Mouse (Mus musculus) thymus, postnatal 4 days (tissue): ENCODE data around the gene Gm11032.
"Not testable (repeated sequence)": the region's sequence is repeated elsewhere in the genome, so short reads cannot be mapped to it uniquely, and the experiment has no call there.

ENCODE experiments used
- DNase-seq: peaks from one replicate; pipeline ENCODE4 v3.0.0; 2021

The Gm11032 gene

DNA sequence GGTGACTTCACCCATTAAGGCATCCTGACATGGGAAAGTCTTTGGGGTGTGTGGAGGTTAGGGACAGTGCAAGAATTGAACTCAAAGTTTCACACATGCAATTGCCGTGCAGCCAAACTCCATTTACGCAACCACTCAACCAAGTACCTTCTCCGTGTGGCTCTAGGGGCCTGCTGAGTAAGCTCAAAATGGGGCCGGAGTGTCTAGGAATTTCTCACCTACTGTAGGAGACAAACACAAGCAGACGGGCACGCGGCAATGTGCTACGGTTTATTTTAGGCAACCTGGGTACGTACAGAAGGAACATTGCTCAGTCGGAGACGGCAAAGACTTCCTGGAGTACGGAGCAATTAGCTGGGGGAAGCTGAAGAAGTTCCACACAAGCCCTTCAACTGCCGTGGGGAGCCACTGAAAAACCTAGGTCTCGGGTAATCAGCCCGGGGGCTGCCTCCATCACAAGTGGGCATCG, at the start of gene Gm11032:
Gm11032 (plus strand) TSS at position 51 of the 469 bp plus-strand sequence.
- no peak for DNase-seq

DNA sequence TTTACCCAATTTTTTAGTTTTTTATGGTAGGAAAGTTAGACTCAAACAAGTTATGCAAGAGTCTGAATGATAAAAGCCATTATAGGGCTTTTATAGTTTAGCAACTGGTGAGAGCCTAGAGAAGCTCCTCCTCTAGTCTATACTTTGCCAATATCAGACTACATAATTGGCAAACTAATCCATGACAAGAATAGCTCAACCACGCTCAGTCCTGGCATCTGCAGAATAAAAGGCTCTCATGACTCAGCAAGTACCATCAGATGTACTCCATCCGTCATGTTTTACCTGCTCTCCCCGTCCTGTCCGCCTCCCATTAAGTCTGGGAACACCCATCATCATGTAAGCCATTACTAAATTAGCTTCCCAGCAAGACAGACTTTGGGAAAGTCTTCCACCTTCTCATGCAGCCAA, 48.4 kb upstream of the Gm11032 start:
- DNase-seq = no peak

DNA sequence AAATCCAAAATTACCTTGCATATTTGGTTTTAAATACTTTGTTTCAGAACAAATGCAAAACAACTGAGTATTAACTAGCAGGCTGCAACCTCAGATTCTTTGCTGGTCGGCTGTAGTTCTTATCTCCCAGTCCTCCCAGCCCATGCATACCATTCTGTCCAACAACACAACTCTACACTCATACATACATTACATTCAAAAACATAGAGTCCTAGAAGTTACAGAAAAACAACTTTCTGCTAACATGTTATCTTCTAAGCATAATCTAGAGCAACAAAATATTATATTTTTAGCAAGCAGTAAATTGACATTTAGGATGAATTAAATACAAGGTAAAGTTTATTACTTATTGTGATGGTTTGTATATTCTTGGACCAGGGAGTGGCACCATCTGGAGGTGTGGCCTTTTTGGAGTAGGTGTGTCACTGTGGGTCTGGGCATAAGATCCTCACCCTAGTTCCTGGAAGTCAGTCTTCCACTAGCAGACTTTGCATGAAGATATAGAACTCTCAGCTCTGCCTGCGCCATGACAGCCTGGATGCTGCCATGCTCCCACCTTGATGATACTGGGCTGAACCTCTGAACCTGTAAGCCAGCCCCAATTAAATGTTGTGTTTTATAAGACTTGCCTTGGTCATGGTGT, 43.7 kb upstream of the Gm11032 start:
- not testable (repeated sequence) for DNase-seq

DNA sequence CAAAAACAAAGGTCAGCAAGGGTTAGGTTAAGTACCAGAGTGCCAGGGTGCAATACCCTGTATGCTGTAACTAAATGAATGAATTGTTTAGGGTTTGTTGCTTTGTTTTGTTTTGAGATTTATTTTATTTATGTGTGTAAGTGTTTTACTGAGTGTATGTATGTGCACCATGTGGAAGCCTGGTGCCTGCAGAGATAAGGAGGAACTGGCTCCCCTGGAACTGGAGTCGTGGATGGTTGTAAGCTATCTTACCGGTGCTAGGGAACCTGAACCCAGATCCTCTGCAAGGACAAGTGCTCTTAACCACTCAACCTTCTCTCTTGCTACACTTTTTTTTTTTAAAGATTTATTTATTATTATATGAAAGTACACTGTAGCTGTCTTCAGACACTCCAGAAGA, 42.8 kb upstream of the Gm11032 start:
- DNase-seq = no peak

DNA sequence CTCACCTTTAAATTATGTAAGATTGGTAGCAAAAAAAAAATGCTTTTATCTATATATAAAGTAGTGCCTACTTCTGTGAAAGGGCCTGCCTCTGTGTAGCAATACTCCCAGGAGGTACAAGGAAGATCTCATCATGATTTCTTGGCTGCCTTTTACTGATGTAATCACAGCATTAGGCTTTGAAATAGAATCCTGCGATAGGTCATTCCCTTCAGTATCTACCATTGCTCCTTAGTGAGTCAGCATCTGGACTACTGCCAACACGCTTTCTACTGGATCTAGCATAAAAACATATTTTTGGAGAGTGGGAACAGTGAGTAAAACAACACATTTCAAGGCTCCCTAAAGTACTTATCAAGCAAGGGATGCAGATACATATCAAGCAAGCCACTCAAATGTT, 41.2 kb upstream of the Gm11032 start:
- no peak for DNase-seq

DNA sequence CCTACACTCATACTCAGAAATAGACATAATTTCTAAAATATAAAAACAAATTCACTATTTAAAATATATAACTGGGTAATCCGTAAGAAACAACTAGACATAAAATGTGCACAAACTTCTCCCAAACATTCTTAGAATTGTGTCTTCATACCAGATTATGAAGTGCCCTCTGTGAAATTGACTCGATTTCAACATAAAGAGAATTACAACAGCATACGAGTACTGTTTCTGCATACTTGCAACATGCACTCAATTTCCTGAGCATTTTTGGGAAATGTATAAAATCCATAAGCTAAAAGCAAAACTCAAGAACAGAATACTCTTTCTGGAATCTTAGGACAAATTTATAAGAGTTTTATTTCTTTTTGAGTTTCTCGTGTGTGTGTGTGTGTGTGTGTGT, 28.1 kb upstream of the Gm11032 start:
- no peak for DNase-seq

DNA sequence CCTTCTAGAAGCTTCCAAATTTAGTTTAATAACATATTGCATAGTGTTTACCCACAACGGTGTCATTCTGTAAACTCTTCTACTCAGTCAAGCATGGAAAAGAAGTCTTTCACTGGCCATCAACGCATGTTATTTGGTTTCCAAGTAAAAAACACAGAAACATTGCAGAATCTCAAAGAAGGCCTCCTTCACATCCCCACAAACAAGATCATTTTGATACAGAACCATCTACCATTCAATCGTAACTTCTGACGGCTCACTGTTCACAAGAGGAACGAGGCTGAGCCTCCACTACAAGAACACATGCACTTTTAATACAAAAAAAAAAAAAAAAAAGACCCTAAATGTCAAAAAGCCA, 26.4 kb upstream of the Gm11032 start:
- no peak for DNase-seq

DNA sequence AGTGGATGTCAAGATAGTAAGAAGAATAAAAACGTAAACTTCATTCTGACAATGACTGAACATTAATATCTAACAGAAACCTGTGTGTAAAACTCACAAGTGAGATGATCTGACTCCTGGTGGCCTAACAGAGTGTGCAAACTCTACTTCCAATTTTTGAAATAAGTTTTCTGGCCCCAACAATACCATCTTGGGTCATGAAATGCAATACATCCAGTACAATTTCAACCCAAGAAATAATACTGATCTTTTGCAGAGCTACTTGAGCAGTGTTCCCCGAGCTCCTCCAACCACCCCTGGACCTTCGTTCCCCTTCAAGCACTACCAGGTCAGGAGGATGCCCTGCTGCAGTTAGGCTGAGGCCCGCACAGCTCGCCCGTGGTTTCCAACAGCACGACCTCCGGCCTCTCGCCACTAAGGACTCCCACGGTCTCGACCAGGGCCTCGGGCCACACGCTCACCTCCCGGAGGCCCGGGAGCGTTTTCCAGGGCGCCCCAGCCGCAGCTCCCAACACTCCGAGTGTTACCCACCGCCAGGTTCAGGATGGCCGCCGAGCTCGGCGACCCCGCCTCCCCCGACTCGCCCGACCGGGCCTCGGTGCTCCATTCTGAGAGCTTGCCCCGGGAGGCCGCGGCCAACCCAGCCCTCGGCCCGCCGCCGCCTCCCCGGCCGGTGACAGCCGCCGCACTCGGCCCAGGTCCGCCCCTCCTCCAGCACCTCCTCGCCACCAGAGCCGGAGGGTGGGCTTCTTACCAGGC, 25.8 kb upstream of the Gm11032 start:
- DNase-seq = no peak

DNA sequence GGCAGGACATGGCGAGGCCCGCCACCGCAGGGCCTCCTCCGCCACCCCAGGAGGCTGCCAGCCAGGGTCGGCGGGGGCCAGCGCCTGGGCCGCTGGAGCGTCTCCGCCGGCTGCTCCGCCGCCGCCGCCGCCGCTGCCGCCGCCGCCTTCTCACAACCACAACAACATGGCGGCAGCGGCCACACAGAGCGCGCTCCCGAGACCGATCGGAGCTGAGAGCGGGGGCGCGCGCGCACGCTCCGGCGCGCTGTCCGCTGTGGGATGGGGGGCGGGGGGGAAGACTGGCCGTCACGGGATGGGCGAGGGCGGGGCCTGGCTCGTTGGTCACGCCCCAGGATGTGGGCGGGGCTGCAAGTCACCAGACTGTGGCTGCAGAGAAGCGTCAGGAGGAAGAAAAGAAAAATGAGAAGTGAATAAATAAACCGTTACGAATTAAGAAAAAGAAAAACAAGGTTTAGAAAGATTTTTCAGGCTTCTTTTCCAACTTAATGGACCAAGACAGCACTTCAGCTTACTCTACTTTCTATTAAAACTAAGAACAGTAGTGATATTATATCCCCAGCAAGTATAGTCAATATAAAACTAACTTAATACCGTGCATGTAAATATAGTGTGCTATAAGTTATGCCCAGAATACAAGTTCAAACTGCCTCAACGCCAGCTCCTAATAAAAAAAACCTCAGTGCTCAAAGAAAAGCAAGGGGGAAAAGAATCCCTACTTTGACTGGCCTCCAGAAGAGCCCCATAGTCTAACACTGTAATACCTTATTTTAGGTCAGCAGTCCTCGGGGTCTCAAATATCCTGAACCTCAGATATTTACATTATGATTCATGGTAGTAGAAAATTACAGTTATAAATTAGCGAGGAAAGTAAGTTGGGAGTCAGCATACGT, 25.0 kb upstream of the Gm11032 start, which contains the start of gene Mtmr3:
Mtmr3 (minus strand) TSS at position 256 of the 893 bp plus-strand sequence.
- DNase-seq = peak; percentile 99

DNA sequence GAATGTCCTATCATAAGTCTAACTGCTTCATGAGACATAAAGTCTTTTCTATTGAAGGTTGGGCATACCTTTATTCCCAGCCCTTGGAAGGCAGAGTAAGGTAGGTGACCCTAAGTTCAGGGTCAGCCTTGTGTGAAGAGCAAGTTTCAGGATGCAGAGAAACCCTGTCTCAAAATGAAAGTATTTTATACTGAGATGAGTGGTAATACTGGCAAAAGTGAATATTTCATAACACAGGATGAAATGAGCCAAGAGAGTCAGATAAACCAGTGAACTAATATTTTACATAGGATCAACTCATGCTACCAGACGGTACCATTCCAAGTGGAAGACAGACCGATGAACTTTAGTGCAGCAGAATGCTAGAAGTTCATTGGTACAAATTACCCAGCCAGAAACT, 21.5 kb upstream of the Gm11032 start:
- no peak for DNase-seq

DNA sequence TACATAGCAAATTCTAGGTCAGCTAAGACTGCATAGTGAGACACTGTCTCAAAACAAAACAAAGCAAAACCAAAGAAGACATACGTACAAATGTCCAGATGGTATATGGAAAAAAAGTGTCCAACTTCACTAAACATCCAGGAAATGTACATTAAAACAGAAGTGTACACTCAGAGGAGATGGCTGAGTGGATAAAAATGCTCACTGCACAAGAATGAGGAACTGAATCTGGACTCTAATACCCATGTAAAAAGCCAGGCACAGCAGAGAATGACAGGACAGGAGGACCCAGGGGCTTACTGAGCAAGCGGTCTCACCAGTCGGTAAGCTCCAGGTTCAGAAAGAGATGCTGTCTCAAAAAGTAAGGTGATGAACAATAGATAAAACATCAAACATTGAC, 20.0 kb upstream of the Gm11032 start:
- DNase-seq = no peak

DNA sequence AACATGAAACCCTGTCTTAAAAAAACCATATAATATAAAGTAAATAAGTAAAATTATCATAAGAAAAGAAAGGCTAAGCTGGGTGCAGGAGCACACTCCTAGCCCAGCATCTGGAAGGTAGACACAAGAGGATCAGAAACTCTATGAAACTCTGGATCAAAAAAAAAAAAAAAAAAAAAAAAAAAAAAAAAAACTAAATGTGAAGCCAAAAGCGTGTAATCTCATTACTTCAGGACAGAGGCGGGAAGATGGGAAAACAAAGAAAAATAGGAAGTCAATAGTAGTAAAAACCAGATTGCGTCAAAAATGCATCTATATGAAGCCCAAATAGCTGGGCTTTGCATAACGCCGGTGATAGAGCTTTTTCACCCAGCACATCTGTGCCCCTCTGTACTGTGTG, 18.0 kb upstream of the Gm11032 start:
- no peak for DNase-seq

DNA sequence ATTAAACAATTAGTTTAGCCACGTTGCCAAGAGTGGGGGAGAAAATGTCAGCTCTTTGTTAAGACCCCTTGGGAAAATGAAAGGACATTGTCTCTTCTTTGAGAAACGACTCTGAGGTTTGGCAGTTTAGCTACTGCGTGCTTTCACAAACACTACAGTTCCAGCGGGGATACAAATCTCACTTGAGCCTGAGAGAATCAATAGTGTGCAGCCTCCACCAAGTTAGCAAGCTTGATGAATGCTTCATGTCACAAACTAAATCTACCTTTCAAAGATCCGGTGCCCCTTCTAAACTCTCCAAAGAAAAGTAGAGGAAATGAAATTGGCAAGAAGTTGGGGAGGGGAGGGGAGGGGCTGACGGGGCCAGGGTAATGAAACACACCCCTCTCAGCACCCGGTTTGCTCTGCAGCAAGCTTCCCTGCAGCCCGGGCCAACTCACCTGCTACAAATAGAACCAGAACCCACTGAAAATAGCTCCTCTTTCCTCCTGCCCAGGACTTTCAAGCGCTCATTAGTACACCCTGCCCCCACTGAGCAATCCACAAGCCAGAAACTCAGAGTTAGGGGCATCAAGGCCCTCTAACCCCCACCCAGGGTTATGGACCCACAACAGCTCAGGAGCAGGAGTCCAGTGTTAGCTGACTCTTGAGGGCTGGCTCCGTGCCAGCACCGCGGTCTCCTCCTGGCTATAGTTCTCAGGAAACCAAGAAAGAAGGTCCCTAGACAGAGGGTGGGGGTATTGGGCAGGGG, 17.0 kb upstream of the Gm11032 start:
- DNase-seq = peak; percentile 52

DNA sequence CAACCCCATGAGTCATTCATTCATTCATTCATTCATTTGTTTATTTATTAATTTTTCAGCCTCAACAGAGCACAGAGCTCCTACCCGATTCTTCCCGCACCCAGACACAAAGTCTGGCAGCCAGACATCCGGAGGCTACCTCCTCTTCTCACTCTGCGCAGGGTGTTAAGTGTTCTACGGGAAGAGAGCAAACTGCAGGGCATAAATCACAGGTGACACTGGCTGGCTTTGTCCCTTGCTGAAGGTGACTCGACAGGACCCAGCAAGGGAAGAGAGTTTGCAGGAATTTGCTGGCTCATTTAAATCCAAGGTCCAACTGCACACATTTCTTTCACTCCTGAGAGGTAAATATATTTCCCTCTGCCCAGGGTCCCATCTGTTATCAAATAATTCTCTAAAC, 15.4 kb upstream of the Gm11032 start:
- DNase-seq = no peak

DNA sequence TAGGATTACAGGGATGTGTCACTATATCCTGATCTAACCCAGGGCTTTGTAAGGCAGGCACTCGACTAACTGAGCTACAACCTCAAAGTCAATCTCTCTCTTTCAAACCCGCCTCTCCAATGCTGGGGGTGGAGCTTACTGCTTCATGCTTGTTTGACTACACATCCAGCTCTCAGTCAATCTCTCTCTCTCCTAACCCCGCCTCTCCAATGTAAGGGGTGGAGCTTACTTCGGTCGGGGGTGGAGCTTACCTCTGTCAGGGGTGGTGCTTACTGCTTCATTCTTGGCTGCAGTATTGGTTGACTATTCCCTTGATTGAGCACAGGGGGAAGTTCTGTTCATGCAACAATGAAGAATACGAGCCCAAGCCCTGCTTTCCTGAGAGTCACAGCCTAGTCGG, 14.5 kb upstream of the Gm11032 start:
- peak; percentile 41 for DNase-seq

DNA sequence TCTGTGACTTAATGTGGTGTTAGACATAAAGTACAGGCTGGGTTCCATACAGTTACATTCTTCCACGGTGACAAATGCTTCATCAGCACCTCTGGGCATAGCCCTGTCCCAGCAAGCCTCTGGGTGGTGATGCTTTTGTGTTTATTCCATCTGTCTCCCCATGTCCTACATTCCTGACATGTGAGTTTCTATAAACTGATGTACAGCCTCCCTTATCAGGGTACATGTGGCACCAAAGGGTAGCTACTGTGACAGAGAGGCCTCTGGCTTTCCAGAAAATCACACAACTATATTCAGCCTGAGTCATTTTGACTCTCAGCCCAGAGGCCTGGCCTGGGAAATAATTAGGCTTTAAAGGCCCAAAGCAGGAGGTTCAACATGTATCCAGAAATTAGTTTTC, 13.3 kb upstream of the Gm11032 start:
- DNase-seq = no peak

DNA sequence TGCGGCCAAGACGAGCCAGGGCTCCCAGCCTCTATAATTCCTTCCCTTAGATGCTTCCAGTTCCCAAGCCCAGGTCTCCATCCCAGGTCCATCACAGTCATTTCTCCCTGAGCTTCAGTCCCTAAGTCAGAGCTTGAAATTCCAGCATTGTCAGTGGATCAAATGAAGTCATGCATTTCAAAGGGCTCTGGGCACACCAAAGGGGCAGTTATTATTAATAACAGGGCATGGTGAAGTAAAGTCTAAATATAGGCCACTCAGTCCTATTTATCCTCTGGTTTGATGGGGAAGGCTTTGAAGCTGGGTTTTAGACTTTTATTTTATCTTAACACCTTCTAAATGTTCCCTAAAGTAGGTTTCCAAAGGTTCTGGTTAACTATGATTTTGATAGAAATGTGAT, 8.0 kb upstream of the Gm11032 start:
- DNase-seq = no peak

DNA sequence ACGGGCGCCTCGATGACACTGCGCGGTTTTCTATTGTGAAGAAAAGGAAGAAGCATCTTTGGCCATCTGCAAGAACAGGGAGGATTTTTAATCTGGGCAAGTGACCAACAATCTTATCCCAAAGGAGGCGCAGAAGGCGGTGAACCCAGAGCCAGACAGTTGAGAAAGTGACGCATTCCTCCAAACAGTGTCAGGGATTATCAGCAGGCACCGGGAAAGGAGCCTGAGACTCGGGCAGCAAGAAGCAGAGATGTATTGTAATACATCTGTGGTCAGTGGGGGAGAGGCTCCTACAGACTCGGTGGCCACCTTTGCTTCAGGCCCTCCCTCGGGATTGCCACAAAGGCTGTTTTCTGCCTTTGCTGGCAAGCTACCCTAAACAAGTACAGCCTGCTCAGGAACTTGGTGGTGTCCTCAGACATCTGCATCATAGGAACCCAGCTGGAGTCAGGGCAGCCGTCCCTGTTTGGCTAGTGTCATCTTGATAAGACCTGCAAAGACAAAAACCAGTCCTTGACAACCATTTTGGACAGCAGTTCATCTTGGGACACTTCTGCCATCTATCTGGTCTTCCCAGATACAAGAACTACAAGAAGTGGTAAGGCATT, 738 bp downstream of the Gm11032 start:
- DNase-seq = no peak

DNA sequence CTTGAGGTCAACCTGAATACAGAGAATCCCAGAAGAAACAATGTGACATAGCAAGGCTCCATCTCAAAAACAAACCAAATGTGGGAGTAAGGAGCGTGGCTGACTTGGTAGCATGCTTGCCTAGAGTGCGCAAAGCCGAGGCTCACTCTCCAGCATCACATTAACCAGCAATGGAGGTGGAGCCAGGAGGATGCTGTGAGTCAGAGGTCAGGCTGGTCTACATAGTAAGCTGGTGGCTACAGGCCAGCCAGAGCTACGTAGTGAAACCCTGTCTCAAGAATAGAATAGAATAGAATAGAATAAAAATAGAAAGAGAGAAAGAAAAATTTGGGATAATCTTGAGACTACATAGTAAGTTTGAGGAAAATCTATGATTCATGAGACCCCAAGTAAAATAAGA, 2.0 kb downstream of the Gm11032 start:
- no peak for DNase-seq

DNA sequence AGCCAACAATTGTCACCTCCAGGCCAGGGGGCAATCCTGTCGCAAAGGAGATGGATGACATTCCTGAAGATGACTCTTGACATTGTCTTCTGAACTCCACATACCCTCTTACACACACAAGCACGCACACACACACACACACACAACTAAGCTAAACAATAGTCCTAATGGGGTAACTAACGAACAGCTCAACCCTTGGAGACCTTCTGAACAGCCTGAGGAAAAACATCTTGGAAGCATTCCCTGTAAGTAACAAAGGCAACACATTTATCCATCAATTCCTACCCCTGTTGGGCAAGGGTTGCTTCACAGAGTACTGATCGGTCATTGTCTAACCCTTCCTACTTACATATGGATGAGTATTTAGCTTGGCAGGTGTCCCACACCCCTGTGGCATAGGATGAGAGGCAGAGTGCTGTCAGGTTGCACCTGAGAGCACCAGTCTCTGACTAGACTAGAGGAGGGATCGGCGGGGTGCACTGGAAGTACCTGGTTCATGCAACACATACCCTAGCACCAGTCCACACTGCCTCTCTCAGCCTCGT, 2.6 kb downstream of the Gm11032 start:
- no peak for DNase-seq

DNA sequence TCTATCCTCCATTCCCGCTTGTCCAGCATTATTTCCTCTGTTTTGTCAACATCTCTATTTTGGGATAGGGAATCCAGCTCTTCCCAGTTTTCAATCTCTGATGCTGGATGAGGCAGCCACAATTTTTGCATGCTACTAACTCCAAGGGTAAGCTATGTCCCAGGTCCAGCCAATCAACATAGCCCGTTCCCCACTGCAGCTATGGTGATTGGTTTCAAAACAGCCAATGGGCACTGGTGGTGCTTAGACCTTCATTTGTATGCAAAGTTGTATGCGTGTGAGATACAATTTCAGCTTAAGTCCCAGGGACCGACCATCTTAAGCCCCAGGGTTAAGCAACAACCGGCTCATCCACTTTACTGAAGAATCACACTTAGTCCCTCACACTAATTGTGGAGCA, 3.1 kb downstream of the Gm11032 start:
- no peak for DNase-seq

DNA sequence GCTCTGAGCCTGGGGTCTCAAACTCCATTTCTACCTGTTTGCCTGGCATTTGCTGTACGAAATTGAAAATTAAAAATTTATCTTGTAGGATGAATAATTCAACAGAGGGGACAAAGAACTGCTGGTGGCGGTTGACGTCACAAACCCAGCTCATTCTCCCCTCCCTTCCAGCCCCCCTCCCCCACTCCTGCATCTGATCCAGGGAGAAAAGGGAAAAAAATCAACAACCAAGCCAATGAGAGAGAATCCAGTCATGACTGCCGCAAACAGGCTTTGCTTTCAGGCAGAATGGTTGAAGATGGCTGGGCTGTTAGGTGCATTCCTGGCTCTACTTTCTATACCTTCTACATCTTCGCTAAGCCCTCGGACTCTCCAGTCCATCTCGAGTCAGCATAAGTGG, 6.1 kb downstream of the Gm11032 start:
- DNase-seq = no peak
